Mouse (Mus musculus) thymus, adult 18-20 months (tissue): ENCODE data around the gene Wdr74.

ENCODE experiments used
- DNase-seq, 2 experiments: peaks; one replicate each; pipeline ENCODE4 v3.0.0; 2022; ENCODE audit warnings: mixed read lengths in 2 of 2

The Wdr74 gene

DNA sequence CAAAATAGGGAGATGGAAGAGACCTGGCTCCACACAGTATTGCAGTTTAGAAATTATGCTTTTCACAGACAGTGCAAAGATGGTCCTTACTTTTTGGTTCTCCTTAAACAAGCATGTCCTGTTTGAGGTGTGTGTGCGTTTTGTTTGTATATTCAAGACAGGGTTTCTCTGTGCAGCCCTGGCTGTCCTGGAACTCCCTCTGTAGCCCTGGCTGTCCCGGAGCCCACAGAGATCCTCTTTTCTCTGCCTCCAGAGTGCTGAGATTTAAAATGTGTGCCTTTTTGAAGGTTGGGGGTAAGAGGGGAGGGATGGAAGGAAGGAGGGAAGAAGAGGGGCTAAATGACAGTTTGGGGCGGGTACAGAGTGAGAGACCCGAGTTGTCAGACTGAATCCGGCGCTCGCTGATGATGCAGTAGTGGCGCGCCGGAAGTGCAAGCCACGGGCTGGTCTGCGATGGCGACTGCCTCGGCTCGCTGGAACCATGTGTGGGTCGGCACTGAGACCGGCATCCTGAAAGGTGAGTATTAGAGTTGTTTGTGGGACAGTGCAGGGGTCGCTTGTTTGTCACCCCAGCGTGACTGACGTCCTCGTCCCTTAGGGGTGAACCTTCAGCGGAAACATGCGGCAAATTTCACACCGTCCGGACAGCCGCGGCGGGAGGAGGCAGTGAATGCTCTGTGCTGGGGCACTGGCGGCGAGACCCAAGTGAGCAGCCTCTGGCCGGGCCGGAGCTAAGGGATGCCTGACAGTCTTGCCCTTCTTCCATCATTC, at the start of gene Wdr74:
TSS of gene Wdr74 (plus strand) at position 439 of the 771 bp plus-strand sequence.
- DNase-seq = peak; percentile 76 to 80

DNA sequence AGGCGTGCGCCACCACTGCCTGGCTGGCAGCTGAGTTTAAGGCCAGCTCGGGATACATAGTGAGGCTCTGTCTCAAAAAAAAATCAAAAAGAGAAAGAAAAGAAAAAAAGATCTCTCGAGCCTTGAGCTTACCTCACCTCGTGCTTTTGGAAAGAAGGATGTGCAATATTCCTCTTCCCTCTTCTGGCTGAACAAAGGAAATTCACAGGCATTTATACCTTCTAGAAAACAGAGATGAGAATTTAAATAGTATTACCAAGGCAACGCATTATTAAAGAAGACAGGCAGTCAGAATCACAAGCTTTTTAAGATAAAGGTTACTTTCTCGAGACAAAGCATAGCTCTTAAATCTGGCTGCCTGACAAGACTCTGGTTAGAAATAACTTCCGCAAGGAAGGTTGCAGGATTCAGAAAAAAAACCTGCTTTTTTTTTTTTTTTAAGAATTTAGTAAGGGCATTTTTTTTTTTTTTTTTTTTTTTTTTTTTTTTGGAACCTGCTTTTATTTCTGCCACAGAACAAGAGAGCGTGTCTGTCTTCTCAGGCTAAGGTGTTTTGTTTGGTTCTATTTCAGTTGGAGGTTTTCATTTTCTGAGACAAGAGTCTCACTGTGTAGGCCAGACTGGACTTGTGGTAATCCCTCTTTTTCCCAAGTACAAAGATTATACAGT, 43.6 kb upstream of the Wdr74 start:
- no peak for DNase-seq

DNA sequence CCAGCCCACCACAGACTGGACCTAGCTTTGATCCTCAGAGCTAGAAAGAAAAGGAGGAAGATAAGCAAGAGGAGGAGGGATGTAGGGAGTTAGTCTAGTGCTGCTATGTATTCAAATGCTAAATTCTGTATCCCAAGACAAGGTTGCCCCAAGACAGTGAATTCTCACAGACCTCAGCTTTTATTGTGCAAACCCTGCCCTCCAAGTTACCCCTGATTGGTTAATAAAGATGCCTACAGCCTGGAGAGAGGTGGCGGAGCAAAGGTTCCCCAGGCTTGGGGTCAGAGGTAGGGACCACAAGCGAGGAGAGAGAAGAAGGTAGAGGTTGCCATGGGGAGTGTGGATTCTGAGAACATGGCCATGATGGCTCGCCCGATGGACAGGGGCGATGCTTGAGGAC, 42.9 kb upstream of the Wdr74 start:
- no peak for DNase-seq

DNA sequence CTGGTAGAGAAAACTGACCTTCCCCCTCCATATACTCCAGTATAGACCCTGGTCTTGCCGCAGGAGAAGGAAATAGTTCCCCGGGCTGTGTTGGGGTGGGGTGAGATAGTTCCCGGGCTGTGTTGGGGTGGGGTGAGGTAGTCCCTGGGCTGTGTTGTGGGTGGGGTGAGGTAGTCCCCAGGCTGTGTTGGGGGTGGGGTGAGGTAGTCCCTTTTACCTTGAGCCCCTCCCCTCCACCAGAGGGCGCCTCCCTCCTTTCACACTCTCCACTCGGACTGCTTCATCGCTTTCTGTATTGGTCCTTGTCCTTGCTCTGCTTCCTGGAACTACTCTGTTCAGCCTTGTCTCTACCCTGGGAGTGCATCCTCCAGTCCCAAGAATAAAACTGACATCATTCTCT, 40.3 kb upstream of the Wdr74 start:
- peak; percentile 36 to 56 for DNase-seq

DNA sequence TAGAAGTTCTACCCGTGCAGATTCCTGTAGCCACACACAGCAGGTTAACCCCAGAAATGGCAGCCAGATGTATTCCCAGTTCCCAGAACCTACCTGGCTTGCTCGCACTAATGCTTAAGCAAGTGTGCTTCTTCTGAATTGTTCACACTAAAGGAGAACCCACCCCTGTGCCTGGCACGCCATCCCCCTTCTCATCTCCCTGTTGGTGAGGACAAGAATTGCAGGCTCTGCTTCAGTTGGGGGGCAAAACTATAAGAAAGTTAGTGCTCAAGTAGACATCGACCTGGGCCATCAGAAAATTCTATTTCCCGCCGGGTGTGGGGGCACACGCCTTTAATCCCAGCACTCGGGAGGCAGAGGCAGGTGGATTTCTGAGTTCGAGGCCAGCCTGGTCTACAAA, 36.0 kb upstream of the Wdr74 start:
- no peak for DNase-seq

DNA sequence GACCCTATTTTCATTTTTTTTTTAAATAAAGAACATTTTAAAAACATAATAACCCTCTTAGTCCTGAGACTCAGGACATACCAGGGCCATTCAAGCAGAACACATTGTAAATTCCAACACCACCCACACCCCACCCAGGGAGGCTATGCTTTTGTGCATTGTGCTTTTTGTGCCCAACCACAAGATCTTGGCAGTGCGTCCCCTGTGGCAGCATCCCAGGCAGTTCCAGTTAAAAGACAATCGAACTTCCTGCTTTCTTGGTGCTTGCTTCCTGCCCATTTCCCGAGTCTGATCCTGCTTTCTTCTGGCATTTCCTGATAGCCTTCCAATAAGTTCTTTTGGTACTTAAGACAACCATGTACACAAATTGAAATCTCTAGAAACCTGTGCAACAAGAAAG, 33.2 kb upstream of the Wdr74 start:
- DNase-seq = no peak

DNA sequence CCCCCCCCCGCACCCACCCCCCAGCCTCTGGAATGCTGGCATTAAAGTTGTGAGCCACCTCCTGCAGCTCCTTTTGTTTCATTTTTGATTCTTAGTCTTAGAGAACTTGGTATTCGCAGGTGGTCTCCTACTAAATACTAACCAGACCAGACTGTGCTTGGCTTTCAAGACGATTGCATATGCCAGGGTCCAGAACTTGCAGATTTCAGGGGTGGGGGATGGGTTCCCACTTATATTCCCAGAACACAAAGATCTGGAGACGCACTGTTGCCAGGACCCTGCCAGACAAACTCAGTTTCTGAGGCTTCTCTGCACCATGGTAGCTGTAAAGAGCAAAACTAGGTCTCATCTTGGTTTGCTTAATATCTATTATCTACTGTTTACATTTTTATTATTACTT, 32.1 kb upstream of the Wdr74 start:
- DNase-seq = no peak

DNA sequence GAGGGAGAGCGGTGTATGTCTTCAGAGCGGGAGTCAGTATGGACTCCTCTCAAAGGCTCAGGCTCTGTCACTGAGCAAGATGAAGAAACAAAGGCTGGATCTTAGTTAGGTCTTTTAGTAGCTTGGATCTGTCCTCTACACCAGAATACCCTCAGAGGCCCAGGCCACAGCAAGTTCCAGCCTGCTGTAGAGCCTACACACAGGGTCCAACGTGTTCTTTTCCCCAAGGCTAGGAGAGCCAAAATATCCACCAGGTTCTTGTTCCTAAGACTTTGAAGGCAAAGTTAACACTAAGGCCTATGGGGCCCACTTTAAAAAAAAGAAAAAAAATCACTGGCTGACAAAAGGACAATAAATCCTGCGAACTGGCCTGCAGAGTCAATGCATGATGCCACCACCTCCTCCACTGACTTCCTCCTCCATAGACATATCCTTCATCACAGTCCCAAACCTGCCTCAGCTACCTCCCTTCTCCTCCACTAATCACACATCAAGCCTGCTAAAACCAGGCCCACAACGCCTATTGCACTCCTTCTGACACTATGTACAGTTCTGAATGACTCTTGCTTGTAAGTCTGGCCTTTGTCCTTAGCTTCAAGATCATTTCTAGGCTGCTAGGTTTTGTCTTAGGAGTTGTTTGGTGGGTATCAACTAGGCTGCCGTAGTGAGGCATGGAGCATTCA, 30.5 kb upstream of the Wdr74 start:
- DNase-seq = no peak

DNA sequence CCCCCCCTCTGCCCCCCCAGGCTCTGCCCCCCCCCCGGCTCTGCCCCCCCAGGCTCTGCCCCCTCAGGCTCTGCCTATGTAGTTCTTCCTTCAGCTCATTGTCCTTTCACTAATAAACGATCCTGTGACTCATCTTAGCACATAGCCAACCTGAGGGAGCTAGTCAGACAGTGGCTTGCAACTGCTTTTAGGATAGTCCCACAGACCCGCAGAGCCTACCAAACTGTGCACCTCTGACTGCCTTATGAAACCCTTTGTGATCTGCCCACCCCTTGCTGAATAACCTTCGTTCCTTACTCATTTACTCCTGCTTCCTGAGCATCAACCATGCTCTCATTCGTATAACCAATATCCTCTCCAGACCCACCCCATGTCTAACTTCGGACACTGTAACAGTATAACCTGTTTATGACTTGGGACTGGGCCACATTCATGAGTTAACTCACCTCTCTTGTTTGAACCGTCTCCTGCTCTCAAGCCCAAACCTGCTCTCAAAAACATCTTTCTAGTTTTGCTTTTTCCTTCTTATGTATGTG, 29.4 kb upstream of the Wdr74 start:
- no peak for DNase-seq

DNA sequence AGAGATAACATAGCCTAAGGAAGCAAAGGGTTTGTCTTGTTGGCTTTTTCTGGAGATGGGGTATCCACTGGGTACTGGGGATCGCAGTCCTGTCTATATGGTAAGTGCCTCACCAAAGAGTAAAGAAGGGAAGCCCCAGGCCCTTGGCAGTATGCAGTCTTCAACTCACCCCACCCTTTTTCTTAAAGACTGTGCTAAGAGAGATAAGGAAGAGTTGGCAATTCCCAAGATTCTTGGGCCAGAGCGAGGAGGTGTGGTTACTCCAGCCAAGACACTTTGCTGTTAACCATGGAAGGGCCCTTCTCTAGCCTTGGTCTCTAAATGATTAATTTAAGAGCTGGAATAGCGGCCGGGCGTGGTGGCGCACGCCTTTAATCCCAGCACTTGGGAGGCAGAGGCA, 28.7 kb upstream of the Wdr74 start:
- DNase-seq = no peak

DNA sequence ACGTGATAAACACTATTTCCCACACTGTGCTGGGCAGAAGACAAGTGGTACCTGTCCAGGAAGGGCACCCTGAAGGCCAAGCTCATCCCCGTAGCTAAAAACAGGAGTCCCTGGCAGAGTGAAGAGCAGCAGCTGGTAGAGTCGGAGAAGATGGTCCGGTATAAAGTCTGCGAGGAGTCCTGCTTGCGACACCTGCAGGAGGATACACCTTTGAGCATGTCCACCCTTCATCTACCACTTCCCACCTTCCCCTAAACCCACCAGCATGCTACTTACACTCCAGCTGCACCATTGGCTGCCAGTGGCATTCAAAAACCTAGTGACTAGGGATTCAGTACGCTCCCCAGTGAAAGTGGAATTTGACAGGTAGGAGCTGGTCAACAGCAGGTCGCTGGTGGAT, 26.7 kb upstream of the Wdr74 start:
- DNase-seq = no peak

DNA sequence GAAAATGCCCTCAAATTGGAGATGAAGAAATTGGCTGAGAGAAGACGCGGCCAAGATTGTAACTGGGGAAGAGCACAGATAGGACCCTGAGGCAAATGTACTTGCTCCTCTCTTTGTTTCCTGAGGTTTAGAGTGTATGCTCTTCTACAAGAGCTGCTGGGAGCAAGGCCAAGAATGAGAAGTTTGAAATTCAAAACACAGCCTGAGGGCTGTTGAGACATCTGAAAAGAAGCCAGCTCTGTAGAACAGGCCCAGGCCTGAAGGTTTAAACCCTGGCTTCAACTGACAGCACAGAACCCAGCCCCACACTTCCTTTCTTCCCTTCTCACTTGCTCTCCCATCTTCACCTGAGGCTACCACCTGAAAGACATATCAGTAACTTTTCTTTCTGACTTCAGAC, 25.6 kb upstream of the Wdr74 start:
- DNase-seq = no peak

DNA sequence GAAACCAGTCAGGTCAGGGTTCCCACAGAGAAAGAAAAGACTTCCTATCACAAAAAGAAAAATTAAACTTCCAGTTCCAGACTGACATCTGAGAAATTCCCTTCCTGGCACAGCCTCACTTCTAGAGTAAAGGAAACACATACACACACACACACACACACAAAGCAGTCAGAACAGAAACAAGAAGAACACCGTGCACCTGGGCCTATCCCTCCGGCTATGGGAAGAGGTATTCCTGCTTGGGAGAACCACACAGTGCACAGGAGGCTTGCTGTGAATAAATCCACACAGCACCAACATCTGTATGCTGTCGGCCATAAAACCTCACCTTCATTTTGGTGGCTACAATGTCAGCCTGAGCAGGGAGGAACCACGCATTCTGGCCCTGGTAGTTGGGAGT, 24.1 kb upstream of the Wdr74 start:
- no peak for DNase-seq

DNA sequence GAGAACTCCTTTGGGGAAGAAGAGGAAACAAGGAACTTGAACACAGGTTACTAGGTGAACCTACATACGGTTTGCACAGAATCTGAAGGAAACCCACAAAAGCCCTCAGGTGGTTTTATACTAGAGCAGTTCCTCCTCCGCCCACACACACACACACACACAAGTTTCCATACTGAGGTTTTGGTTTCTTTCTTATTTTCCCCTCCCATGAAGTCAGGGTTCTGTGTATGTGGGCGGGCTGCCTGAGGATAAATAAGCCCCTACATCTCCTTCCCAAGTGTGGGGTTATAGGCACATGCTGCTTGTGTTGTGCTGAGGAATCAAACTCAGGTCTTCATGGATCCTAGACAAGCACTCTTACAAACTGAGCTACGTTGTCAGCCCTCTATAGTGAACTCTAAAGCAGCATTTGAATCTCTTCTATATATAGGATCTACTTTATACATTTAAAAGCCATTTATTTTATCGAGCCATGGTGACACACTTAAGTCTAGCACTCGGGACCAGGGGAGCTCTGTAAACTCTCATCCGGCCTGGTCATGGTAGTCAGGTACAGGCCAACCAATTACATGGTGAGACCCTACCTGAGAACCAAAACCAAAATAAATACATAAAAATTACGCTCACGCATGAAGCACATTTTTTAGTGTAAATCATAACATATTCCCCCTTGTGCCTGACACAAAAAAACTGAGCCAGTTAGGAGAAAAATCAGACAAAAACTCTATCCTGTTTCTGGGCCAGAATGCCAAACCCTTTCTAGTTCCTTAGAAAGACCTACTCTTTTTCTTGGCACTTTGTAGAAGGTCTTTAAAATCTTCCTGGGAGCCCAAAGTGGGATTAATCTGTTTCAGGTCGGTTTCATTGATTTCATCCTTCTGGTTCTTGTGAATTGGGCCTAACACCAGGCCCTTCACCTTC, 23.4 kb upstream of the Wdr74 start:
- peak; percentile 27 to 62 for DNase-seq

DNA sequence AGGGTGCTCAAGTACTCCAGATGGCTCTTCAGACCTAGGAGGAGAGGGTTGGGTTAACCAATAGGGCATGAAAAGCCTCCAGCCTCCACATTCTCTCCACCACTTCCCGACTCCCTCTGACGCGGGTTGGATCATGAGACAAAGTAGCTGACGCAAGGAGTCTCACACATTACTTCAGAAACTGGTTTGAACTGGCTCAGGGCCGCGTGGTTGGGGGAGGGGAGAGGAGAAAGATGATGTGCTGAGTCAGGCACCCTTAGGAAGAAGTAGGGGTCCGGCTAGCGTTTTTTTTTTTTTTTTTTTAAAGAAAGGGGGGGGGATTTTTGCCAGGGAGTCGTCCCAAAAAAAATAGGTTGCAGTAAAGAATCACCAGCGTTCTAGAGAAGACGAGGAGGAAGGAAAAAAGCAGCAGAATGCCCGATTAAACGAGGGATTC, 22.7 kb upstream of the Wdr74 start:
- DNase-seq = peak; percentile 49 to 74

DNA sequence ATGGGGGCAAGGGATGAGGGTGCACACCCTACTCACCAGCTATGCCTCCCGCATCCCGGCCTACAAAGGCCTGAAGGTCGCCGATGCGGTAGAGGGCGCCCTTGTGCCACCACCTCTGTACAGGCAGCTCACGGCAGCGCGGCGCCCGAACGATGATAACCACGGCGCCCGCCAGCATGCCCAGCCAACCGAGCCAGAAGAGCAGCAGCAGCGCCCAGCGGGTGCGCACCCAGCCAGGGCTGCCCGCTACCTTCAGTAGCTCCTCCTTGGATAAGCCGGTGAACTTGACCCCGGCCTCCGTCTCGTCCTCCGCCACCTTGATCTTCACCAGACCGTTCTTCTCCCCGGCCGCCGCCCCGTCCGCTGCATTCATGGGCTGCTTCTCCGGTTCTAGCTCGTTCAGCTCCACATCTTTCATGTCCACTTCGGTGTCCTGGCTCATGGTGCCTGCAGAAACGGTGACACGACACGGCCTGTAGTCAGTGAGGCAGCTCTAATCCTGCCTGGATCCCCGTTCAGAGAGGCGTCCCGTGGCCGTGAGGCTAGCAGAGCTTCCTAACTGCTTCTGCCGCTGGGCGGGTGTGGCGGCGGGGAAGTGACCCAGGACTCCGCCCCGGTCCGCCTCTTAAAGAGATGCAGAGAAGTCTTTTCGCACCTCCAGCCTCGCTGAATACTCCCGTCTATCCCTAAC, 22.2 kb upstream of the Wdr74 start:
- peak; percentile 88 to 93 for DNase-seq

DNA sequence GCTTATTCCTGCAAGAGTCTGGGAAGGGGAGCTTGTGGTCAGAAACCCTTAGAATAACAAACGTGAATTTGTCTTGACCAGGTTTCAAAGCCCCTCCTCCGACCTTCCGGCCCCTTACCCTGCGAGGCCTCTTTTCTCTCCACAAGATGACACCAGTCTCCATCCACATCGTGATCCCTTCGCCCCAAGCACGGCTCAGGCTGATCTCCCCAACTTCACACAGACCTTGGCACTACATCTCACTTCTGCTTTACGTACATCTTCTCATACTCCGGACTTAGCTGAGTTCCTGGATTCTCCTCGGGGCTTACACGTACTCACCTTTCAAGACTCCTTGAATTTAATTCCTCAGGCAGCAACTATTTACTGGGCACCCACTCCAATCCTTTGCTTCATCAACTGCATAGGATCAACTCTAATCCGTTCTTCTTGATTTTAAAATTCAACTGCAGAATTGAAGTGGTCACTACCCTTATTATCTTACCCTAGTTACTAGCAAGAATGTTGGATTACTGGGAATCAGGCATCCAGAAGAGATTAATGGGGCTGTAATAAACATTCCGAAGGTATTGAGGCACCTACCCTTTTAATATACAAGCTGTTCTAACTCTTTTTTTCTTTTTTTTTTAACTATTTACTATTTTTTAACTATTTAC, 21.5 kb upstream of the Wdr74 start:
- no peak for DNase-seq

DNA sequence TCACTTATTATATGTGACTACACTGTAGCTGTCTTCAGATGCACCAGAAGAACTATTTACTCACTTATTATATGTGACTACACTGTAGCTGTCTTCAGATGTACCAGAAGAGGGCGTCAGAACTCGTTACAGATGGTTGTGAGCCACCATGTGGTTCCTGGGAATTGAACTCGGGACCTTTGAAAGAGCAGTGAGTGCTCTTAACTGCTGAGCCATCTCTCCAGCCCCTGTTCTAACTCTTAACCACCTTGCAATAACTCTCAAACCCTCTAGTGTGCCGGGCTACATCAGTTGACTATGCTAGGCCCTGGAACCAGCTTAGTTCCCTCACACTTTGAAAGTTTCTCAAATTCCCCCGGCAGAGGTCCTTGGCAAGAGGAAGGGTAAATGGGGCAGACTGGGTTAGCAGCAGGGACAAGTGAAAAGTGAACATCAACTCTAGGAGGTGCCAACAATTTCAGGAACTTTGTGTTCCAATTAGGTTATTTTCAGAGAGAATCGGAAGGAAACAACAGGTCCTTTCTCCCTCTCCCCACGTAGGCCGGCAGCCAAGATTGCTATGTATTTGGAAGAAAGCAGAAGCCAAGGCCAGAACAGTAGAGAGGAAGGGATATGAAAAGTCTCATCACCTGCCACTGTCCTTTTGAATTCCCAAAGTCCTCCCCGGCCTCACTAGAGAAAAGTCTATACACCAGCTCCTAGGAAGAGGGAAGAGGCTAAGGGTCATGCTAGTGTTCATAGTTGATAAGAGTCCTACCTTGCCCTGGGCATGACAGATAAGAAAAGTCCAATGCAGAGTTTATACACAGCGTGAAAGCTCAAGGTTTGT, 20.8 kb upstream of the Wdr74 start:
- no peak for DNase-seq

DNA sequence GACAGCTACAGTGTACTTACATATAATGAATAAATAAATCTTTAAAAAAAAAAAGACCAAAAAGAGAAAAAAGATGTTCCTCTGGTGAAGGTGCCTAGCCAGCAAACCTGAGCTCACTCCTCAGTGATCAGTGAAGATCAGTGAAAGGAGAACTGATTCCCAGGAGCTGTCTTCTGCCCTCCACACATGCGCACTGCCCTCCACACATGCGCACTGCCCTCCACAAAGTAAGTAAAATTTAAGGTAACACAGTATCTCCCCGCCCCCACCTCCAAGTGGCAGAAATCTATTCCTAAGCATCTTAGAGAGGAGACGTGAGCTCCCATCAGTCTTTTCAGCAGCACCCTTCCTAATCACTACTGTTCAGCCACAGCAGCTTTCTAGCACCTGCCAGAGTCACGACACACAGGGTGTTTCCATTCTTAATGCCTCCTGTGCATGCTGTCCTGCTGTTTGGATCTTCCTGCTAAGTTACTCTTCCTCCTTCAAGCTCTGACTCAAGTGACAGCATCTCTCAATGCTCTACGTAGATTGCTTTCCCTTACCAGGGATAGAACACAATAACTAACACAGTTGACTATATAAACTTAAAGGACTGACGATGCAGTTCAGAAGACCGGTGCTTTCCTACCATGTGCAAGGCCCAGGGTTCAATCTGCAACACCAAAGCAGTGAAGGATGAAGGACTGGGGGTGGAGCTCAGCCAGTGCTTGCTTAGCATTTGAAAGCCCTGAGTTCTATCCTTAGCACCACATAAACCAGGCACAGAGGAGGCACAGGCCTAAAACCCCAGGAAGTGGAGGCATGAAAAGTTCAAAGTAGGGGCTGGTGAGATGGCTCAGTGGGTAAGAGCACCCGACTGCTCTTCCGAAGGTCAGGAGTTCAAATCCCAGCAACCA, 19.5 kb upstream of the Wdr74 start:
- no peak for DNase-seq
